Mouse (Mus musculus) C2C12 (cell line): ENCODE measurements at regions not wholly inside any gene's neighbourhood (a gene's known extent, or its start where the extent isn't known, plus 50 kb on each side); places are given as distances from the start of the nearest gene placed in this dataset.

Source experiments
- H3K27me3 ChIP-seq: one replicate; pipeline ENCODE4 v1.6.1; 2011; ENCODE audit not compliant: control insufficient read depth, insufficient read depth, insufficient read length
- H3K36me3 ChIP-seq: one replicate; pipeline ENCODE4 v1.6.1; 2011; ENCODE audit not compliant: control insufficient read depth, insufficient read depth
- H3K4me3 ChIP-seq: one replicate; pipeline ENCODE4 v1.5.1; 2011; ENCODE audit warnings: mild to moderate bottlenecking, control low read depth; ENCODE audit not compliant: poor library complexity, insufficient read depth, severe bottlenecking
- H3K79me2 ChIP-seq: one replicate; pipeline ENCODE4 v1.6.1; 2011; ENCODE audit not compliant: control insufficient read depth, insufficient read depth
- H3K79me3 ChIP-seq: one replicate; pipeline ENCODE4 v1.6.1; 2011; ENCODE audit warnings: low read depth, control low read depth
- H3ac ChIP-seq: one replicate; pipeline ENCODE3; 2011; ENCODE audit warnings: low read depth; ENCODE audit not compliant: control insufficient read depth, insufficient read length
- CEBPB ChIP-seq: IDR thresholded peaks from one replicate; pipeline ENCODE4 v1.6.1; 2011; ENCODE audit warnings: low read depth, mild to moderate bottlenecking, control low read depth, moderate library complexity
- CTCF ChIP-seq: IDR thresholded peaks from one replicate; pipeline ENCODE4 v1.5.1; 2011; ENCODE audit not compliant: control insufficient read depth, insufficient read depth, insufficient read length
- FOSL1 ChIP-seq: IDR thresholded peaks from one replicate; pipeline ENCODE4 v1.8.0; 2011; ENCODE audit warnings: mild to moderate bottlenecking, low read length; ENCODE audit not compliant: poor library complexity, insufficient read depth, severe bottlenecking
- MAX ChIP-seq: IDR thresholded peaks from one replicate; pipeline ENCODE4 v1.6.1; 2011; ENCODE audit warnings: mild to moderate bottlenecking, control low read depth
- MYOD1 ChIP-seq: IDR thresholded peaks from one replicate; pipeline ENCODE4 v1.6.1; 2011; ENCODE audit warnings: low read depth; ENCODE audit not compliant: control insufficient read depth, insufficient read length
- MYOG ChIP-seq: IDR thresholded peaks from one replicate; pipeline ENCODE4 v1.6.1; 2011; ENCODE audit not compliant: control insufficient read depth, insufficient read length; ENCODE audit errors: extremely low read depth
- USF1 ChIP-seq: IDR thresholded peaks from one replicate; pipeline ENCODE4 v1.6.1; 2011; ENCODE audit warnings: low read depth, mild to moderate bottlenecking, control low read depth, moderate library complexity

GRCm38 (mm10) chr10:17175385-17175784, 547.6 kb upstream of the Cited2 start:
- Histone ChIP-seq H3K79me3 (no peaks in the 10 kb centered on the region), H3ac (no peak overlapping the region), H3K27me3 (no peaks in the 10 kb centered on the region), H3K36me3 (no peaks in the 10 kb centered on the region), H3K4me3 (no peak overlapping the region), H3K79me2 (no peaks in the 10 kb centered on the region)
- peak; percentile 3 for TF ChIP-seq MYOD1
- peak; percentile 67 for TF ChIP-seq CEBPB
- TF ChIP-seq MAX, result no peak
- TF ChIP-seq FOSL1, result no peak

GRCm38 (mm10) chr10:17177054-17177453, 546.0 kb upstream of the Cited2 start:
- Histone ChIP-seq H3K27me3 (no peaks in the 10 kb centered on the region), H3K4me3 (no peak overlapping the region), H3ac (no peak overlapping the region), H3K36me3 (no peaks in the 10 kb centered on the region), H3K79me3 (no peaks in the 10 kb centered on the region), H3K79me2 (no peaks in the 10 kb centered on the region)
- no peak for TF ChIP-seq CEBPB
- no peak for TF ChIP-seq CTCF
- TF ChIP-seq USF1, result no peak
- no peak for TF ChIP-seq MYOG
- no peak for TF ChIP-seq MAX
- TF ChIP-seq FOSL1, result no peak
- TF ChIP-seq MYOD1, result no peak

GRCm38 (mm10) chr10:17177503-17178278, 545.3 kb upstream of the Cited2 start:
- no peaks in the 10 kb centered on the region for H3K27me3 ChIP-seq
- H3K36me3 ChIP-seq, result no peaks in the 10 kb centered on the region
- H3K79me3 ChIP-seq, result no peaks in the 10 kb centered on the region
- no peak overlapping the region for H3ac ChIP-seq
- H3K79me2 ChIP-seq, result no peaks in the 10 kb centered on the region
- H3K4me3 ChIP-seq, result no peak overlapping the region
- TF ChIP-seq FOSL1 (no peak), CEBPB (no peak), MAX (no peak), MYOG (no peak), MYOD1 (no peak), USF1 (no peak), CTCF (no peak)

- no peak for TF ChIP-seq MAX
- TF ChIP-seq FOSL1, result no peak
- no peak for TF ChIP-seq CTCF
- TF ChIP-seq MYOG, result no peak
- no peaks in the 10 kb centered on the region for H3K79me3 ChIP-seq
- no peak overlapping the region for H3ac ChIP-seq
- no peaks in the 10 kb centered on the region for H3K27me3 ChIP-seq
- H3K79me2 ChIP-seq, result no peaks in the 10 kb centered on the region
- H3K4me3 ChIP-seq, result no peak overlapping the region
- no peaks in the 10 kb centered on the region for H3K36me3 ChIP-seq
Observed at GRCm38 (mm10) chr10:17178627-17179026, 544.4 kb upstream of the Cited2 start.

- H3K36me3 ChIP-seq, result no peaks in the 10 kb centered on the region
- H3K79me3 ChIP-seq, result no peaks in the 10 kb centered on the region
- H3K79me2 ChIP-seq, result no peaks in the 10 kb centered on the region
- no peaks in the 10 kb centered on the region for H3K27me3 ChIP-seq
- TF ChIP-seq MAX (no peak), MYOG (no peak), MYOD1 (no peak), CEBPB (no peak), USF1 (no peak), CTCF (no peak), FOSL1 (no peak)
- H3ac ChIP-seq, result no peak overlapping the region
- H3K4me3 ChIP-seq, result no peak overlapping the region
Observed at GRCm38 (mm10) chr10:17184418-17184817, 538.6 kb upstream of the Cited2 start.

GRCm38 (mm10) chr10:17196205-17196604, 526.8 kb upstream of the Cited2 start:
- no peaks in the 10 kb centered on the region for H3K79me3 ChIP-seq

More at GRCm38 (mm10) chr10:17196205-17196604, 526.8 kb upstream of the Cited2 start:
- Histone ChIP-seq H3K36me3 (no peaks in the 10 kb centered on the region), H3K4me3 (no peak overlapping the region), H3K79me2 (no peaks in the 10 kb centered on the region), H3ac (no peak overlapping the region), H3K27me3 (no peaks in the 10 kb centered on the region)
- no peak for TF ChIP-seq MYOD1
- no peak for TF ChIP-seq MAX
